Mouse (Mus musculus) MEL (cell line): Measurements from ENCODE around the gene Eipr1.

Source experiments
- CHD2 ChIP-seq: IDR thresholded peaks from 2 replicates; pipeline ENCODE4 v1.6.1; 2011; ENCODE audit warnings: low read length, improper control_type of control experiment
- CTCF ChIP-seq, 3 experiments: IDR thresholded peaks in 2 of 3; conservative IDR thresholded peaks in 1 of 3; 2 replicates each; pipeline ENCODE4 v1.5.1; 2011 to 2012; ENCODE audit warnings: low read length in 3 of 3, low read depth in 2 of 3, mild to moderate bottlenecking in 2 of 3, improper control_type of control experiment in 1 of 3, inconsistent platforms in 1 of 3, mixed read lengths in 1 of 3, moderate library complexity in 1 of 3; ENCODE audit not compliant: control insufficient read depth in 1 of 3, insufficient read depth in 1 of 3, poor library complexity in 1 of 3, severe bottlenecking in 1 of 3
- ETS1 ChIP-seq: IDR thresholded peaks from 2 replicates; pipeline ENCODE4 v1.6.1; 2012; ENCODE audit warnings: low read depth, mild to moderate bottlenecking, inconsistent platforms, low read length, improper control_type of control experiment, moderate library complexity
- MAX ChIP-seq: IDR thresholded peaks from 2 replicates; pipeline ENCODE4 v1.6.1; 2011; ENCODE audit warnings: low read length, improper control_type of control experiment
- RCOR1 ChIP-seq: IDR thresholded peaks from 2 replicates; pipeline ENCODE4 v1.6.1; 2012; ENCODE audit warnings: low read depth, mild to moderate bottlenecking, inconsistent platforms, low read length, improper control_type of control experiment
- ZKSCAN1 ChIP-seq: IDR thresholded peaks from 2 replicates; pipeline ENCODE4 v1.6.1; 2012; ENCODE audit warnings: low read depth, mild to moderate bottlenecking, inconsistent platforms, low read length, improper control_type of control experiment, moderate library complexity

GRCm38 (mm10) chr12:28809756-28810337, 58.2 kb downstream of the Eipr1 start:
- TF ChIP-seq CTCF (IDR thresholded peaks at IDR 0.05 in 2 of 3, conservative IDR thresholded peaks at IDR 0.05 in 1 of 3; ENCODE audit: control insufficient read depth in 1 of 3, insufficient read depth in 1 of 3, low read depth in 2 of 3, low read length in 3 of 3, poor library complexity in 1 of 3, severe bottlenecking in 1 of 3): no peak
- TF ChIP-seq ETS1: no peak
- TF ChIP-seq CHD2: no peak
- TF ChIP-seq ZKSCAN1: no peak
- TF ChIP-seq RCOR1: no peak
- TF ChIP-seq MAX: no peak
